Mouse (Mus musculus) 3134 (cell line): Measurements from ENCODE around the gene Gm26602.
A peak's percentile ranks its signal among the peaks of the same experiment; 100 is the strongest.
"Not testable (repeated sequence)": the region's sequence is repeated elsewhere in the genome, so short reads cannot be mapped to it uniquely, and the experiment has no call there.

ENCODE experiments used
- DNase-seq: peaks from one replicate; pipeline ENCODE4 v3.0.0-alpha.2; 2011; ENCODE audit warnings: low spot score; ENCODE audit not compliant: insufficient read length; ENCODE audit errors: extremely low read depth

Gene Gm26602

DNA sequence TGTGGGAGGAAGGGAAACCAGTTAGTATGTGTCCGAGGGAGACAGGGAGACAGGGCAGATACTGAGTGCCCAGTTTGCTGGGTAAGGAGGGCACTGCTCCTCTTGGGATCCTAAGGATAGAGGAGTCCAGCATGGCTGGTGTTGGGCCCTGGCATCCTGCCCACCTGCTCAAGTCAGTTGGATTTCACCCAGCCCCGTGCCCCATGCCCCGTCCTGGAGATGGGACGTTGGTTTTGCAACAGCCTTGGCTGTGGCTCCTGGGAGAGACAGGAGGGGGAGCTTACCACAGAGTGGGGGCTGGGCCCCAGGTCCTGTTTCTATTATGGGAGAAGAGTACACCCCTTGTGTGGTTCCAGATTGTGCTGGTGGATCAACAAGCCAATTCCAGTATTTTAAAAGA lies 26.2 kb upstream of the Gm26602 start:
- peak; percentile 58 for DNase-seq

DNA sequence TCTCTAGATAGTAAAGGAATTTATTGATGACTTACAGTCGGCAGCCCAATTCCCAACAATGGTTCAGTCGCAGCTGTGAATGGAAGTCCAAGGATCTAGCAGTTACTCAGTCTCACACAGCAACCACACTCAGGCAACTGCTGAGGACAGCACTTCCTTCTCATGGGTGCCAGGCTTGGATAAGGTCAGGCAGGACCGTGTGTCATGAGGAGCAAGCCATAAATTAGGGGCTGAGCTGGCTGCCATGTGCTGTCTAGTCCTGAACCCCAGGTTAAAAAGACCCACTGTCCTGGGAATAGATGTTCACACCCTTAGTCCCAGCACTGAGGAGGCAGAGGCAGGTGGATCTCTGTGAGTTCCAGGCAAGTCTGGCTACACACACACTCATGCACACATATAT lies 25.7 kb upstream of the Gm26602 start:
- DNase-seq: not testable (repeated sequence)

DNA sequence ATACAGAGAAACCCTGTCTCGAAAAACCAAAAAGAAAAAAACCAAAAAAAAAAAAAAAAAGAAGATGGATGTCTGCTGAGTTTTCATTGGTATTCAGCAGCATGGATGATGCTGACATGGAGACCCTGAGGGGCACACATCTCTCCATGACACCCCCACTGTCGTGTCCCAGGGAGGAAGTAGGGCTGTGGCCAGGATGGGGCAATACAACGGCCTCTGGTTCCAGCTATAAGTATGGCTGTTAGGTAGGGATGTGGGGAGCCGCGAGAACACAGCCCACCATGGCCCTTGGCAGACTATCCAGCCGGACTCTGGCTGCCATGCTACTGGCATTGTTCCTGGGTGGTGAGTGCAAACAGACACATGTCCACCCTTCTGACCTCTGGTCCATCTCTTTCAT lies 24.6 kb upstream of the Gm26602 start, which contains the start of gene Elane:
Gene Elane, plus strand, starts transcription at position 194 of the 400 bp plus-strand sequence.
- no peak for DNase-seq

DNA sequence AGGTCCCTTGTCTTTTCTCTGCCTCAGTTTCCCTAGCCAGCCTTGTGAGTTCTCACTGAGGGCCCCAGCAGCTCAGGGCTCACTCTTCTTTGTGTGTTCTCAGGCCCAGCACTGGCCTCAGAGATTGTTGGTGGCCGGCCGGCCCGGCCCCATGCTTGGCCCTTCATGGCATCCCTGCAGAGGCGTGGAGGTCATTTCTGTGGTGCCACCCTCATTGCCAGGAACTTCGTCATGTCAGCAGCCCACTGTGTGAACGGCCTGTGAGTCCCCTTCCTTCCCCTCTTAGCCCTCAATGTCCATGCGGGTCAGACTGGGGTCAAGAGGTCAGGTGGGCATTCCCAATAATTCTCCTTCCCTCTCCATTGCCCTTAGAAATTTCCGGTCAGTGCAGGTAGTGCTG lies 24.0 kb upstream of the Gm26602 start:
- DNase-seq: no peak

DNA sequence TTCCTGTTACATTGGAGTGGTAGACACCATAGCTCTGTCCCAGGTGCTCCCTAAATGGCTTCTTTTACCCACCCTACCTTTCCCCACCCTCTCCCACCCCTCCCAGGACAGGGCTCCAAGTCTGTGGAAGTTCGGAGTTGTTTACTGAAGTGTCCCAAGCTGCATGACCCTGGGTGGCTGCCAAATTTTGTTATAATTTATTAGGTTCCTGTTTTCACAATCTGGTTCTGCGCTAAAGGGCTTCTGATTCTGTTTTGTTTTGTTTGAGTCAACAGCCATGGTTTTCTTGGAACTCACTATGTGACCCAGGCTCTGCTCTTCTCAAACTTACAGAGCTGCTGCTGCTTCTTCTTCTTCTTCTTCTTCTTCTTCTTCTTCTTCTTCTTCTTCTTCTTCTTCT lies 21.3 kb upstream of the Gm26602 start:
- no peak for DNase-seq

DNA sequence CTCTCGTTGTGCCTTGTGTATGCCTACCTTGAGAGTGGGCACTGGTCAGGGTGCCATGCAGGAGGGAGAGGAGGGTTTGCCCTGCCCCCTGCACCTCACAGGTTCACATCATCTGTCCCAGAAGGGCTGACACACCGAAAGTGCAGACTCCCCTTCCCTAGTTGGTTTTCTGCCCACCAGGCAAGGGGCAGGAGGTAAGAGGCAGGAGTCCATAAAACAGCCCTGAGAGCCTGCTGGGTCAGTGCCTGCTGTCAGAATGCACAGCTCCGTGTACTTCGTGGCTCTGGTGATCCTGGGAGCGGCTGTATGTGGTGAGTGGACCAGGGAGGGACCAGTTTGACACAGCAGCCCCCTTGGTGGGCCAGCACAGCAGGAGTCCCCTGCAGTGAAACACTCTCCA lies 20.0 kb upstream of the Gm26602 start, which contains the start of gene Cfd:
Gene Cfd, plus strand, starts transcription at position 184 of the 400 bp plus-strand sequence.
- no peak for DNase-seq

DNA sequence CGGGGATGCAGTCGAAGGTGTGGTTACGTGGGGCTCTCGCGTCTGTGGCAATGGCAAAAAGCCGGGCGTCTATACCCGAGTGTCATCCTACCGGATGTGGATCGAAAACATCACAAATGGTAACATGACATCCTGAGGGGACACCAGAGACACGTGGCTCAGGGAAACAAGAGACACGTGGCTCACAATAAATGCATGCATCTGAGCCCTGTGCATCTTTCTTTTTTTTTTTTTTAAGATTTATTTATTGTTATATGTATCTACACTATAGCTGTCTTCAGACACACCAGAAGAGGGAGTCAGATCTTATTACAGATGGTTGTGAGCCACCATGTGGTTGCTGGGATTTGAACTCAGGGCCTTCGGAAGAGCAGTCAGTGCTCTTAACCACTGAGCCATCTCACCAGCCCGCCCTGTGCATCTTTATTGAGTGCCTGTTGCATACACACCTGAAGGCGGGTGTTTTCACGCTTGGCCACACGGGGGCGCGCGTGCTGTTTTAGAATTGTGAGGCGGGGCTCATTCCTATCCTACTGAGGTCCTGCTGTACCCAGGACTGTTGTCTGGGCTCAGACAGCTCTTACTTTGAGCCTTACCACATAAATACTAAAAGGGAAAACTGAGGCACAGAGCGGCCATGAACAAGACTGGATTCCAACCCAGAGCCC lies 18.1 kb upstream of the Gm26602 start:
- peak; percentile 62 for DNase-seq

DNA sequence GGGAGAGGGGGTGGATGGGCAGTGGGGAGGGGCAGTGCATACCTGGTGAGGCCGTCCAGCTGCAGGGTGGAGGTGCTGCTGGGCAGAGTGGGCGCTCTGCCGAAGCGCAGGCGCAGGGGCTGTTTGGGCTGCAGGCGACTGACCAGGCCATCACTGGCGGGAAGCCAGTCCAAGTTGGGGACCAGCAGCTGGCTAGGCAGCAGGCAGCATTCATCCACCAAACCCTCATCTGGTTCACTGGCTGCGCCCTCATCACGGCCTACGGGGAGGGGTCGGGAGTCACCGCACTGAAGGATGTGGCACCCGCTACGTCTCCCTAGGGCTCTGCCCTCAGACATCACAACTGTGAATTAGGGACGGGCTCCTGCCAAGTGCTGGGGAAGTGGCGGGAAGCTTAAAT lies 14.3 kb upstream of the Gm26602 start:
- no peak for DNase-seq

DNA sequence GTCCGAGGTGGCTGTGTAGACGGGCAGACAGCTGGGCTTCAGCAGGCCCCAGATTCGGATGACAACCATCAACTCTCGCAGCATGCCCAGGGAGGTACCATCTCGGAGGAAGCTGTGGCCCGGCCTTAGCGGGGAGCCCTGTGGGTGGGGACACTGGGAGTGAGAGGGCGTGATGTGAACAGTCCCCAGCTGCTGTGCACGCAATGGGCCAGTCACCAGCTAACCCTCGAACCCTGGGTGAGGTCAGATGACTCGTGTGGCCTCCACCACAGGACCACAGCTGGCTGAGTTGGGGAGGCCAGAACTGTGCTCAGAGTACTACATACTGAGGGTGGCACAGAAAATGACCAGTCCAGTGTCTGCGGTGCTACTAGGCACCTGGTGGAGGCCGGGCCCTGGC lies 13.8 kb upstream of the Gm26602 start:
- DNase-seq: no peak

DNA sequence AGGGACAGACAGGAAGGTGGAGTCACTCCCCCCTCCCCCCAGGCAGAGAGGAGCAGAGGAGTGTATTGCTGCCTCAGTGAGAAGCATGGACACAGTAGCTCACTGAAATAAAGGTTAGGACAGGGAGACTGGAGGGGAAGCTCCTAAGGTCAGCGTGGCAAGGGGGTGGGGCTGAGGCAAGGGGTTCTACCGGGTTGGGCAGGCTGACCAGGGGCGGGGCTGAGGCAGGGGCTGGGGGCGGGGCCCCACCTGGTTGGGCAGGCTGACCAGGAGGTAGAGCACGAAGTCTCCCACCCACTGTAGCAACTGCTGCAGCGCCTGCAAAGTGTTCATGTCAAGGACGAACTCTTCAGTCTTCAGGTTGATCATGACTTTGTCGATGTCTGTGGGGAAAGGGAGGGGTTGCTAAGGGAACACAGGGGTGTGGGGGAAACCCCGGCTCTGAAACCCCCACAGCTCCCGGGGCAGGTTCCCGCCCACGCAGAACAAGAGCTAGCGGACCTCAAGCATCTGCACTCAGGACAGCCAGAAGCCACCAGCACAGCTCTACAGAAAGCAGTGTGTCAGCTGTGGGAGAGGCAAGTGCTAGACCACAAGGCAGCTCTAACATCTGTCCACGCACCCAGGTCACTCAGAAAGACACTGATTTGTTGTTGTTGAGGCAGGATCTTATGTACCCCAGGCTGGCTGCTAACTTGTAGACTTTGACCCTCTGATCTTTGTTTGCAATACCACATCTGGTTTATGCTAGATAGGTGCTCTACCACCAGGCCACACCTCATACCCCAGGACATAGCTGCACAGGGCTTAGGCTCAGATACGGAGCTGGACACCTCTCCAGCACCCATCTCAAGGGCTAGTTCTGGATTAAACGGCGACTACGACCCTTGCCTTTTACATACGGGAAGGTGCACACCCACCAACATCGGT lies 13.1 kb upstream of the Gm26602 start:
- no peak for DNase-seq

DNA sequence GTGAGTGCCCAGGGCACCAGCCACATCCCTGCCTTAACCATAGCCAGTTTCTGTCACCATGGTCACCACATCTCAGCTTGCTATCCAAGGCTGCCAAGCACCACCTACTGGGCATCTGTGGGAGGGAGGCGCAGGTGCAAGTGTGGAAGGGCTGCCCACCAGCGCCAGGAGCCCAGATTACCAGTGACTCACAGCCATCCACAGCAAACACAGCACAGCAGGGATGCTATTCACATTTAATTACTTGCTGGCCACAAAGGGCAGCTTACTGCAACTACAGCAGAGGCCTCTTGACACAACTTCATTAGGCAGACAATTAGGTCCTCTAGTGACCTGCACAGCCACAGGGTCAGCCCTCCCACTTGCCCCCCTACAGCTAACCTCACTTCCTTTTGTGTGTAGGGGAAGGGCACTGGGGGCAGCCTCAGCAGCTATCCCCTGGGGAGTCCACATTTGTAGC lies 9.7 kb upstream of the Gm26602 start:
- no peak for DNase-seq

DNA sequence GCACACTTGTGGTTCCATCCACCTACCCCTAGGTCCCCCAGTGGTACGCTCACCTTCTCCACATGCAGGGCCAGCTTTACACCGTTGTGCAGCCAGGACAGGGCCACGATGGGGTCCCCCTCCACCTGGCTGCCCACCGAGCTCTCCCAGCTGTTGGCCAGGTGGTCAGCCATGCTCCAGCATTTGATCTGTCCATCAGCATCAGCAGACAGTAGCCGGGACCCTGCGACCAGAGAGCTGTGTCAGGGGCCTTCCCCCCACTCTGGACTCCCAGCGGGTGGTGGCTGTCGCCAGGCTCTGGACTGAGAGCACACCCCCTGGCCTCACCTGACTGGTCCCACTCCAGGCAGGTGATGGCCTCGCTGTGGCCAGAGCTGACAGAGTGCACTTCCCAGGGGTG lies 3.9 kb upstream of the Gm26602 start:
- DNase-seq: no peak

DNA sequence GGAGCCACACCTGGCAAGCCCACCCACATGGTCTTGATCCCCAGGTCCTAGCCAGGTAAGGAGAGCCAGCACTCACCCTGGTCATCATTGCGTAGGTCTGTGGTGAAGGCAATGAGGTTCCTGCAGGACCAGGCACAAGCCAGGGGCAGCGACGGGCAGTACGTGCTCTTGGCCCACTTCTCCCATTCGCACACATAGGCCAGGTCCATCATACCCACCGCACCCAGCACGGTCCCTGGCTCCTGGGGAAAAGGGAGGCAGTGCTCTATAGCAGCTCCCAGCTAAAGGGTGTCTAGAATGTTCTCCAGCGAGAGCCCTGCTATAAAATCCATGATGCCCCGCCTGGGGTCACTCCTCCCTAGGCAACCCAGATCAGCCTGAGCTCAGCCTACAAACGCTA lies 3.2 kb upstream of the Gm26602 start:
- no peak for DNase-seq

DNA sequence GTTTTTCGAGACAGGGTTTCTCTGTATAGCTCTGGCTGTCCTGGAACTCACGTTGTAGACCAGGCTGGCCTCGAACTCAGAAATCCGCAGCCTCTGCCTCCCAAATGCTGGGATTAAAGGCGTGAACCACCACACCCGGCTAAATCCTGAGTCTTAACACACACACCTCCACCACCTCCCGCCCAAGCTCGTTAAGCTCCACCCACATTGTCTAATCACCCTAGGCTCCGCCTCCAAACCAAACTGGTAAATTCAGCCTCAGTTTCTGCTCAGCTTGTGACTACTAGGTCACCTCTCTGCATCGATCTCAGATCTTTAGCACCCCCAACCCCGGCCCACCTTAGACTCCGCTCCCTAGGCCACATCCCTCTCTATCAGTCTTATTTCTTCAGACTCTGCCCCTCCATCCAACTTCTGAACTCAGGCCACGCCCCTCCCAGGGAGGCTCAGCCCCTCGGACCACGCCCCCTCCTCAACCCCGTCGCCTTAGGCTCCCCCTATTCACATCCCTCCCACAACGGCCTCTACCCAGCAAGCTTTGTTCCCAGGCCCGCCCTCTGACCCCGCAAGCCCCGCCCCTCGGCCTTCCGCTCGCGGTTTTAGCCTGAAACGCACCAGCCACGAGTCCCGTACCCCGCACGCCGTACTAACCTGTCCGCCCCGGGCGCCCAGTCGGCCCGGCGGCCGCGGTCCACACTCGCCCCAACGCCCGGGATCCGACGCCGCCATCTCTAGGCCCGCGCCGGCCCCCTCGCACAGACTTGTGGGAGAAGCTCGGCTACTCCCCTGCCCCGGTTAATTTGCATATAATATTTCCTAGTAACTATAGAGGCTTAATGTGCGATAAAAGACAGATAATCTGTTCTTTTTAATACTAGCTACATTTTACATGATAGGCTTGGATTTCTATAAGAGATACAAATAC lies 2.2 kb upstream of the Gm26602 start, which contains the start of gene Med16:
Gene Med16, minus strand, starts transcription at position 757 of the 925 bp plus-strand sequence.
- DNase-seq: peak; percentile 99

DNA sequence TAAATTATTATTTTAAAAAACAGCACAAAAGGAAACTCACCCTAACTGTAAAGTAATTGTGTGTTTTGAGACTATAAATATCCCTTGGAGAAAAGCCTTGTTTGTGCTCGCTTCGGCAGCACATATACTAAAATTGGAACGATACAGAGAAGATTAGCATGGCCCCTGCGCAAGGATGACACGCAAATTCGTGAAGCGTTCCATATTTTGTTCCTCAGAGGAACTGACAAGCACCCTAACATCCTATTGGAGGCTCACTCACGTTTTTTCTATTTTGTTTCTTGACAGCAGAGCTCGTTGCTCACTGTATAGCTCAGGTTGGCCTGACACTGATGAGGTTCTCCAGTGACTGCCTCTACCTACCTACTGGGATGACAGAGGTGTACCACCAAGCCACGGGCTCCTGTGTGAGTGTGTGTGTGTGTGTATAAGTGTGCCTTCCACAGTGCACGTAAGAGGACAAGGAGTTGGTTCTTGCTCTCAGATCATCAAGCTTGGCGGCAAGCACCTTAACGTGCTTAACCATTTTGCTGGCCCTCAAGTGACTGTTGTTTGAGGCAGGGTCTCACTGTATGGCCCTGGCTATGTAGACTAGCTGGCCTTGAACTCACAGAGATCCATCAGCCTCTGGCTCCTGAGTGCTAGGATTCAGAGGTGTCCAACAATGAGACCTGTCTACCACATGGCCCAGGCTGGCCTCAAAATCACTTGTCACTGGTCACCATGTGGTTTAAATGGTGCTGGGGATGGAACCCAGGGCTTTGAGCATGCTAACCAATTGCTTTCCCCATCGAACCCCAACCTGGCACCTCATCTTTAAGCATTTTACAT lies 1.3 kb upstream of the Gm26602 start:
- DNase-seq: peak; percentile 44

DNA sequence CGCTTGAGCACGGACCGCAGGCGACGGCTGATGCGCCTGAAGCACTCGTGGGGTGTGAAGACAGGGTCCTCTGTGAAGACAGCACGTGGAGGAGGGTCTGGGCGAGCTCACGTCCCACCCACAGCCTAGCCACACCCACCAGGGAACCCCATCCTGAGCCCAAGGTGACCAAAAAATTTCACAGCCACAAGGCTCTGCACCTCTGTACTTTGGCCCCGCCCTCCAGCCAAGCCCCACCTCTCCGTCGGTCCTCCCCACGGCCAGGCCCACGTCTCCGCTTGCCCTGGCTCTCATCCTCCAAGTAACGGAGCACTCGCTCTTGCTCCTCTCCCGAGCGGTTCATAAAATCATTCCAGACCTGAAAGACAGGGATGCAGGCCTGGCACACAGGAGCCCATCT lies 1.8 kb downstream of the Gm26602 start:
- DNase-seq: no peak

DNA sequence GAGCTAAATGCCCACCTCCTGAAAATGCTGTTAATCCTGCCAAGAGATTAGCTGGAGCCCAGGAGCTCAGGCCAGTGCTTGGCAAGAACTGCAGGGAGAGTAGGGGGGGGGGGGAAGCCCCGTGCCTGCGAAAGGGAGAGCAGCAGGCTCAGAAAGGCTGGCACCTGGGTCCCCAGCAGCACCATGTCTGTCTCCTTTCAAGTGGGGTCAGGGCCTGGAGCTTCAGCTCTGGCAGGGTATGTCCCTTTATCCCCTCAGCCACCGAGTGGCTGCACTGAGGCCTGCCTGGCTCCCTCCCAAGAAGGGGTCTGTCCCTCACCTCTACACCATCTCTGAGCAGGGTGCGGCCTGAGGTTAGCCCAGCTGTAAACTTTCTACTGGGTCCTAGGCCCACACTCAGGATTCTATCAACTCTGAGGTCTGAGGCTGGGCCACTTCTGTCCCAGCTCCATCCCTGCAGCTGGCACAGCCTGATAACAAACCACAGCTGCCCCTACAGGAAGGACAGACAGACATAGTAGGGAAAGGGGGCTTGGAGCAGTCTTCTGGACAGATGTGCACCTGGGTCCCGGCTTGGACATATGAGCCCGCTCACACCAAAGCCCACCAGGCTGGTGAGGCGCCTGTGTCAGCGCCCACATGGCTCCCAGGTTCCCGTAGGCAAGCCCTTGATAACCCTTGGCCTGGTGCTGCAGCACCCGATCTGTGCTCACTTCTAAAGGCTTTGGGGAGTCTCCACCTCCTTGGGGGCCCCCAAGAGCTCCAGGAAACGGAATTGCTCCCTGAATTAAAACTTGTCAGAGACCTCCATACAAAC lies 3.7 kb downstream of the Gm26602 start:
- no peak for DNase-seq

DNA sequence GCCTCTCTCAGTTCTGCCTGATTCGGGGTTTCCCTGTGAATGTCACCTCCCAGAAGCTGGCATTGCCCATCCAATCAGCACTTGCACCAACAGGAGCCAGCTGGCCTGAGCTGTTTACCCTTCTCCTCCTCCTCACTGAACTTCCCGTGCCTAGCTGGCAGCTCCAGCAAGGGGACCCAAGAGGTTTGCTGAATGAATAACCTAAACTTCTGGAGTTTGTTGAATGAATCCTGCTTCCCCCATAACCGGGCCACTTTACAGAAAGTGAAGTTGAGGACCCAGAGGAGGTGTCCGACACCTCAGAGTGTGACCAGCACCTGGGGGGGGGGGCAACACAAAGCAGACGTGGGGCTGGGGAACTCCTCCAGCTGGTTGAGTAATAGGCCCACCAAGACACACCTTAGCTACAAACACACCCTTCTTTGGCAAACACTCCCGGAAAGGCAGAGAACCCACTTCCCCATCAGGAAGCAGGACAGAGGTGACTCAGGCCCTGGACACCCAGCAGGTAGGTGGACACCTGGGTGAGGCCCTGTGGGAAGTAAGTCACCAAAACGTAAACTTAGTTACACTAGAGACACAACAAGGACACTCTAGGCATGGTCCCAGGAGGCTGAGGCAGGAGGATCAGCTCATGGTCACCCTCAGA lies 4.4 kb downstream of the Gm26602 start:
- DNase-seq: no peak
